Mouse (Mus musculus): ENCODE measurements around the gene Zfpm1. TPM values are rescaled to one million over a fixed set of nuclear protein-coding genes. Genes with fewer than 3 reads are reported as not detected.
"Not testable (repeated sequence)": the region's sequence is repeated elsewhere in the genome, so short reads cannot be mapped to it uniquely, and the experiment has no call there.

The Zfpm1 gene
- polyA plus RNA-seq, 1 experiment from 2014 or later: 2.4 TPM

DNA sequence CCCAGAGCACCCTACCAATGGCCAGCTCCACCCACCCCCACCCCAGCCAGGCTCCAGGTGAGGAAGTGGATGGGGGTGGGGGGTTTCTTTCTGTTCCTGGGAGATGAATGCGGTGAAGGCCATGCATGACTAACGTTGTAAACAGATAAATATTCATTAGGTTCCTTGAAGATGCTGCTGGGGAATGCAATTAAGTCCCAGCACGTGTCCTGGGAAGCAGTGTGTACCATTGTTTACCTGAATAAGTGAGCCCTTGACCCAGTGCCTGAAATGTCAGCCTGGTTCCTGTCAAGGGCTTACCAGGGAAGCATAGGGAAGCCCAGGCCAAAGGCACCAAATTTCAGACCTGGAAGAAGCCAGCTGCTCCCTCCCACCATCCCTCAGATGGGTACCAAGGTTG lies 38.6 kb downstream of the Zfpm1 start:
- H3K27ac ChIP-seq: no peak overlapping the region
- H3K4me3 ChIP-seq (replicated peaks): no peak overlapping the region
- peaks cover 68% of the 10 kb centered on the region for H3K4me1 ChIP-seq
- H3K36me3 ChIP-seq: 0 out of 2 replicates have a peak, but pooled peaks cover 7% of the 10 kb centered on the region
- WGBS: 38% methylated on average over 3 of the region's 3 CpGs
- no peaks in the 10 kb centered on the region for H3K27me3 ChIP-seq
- no peaks in the 10 kb centered on the region for H3K9me3 ChIP-seq (replicated peaks)
- no peak for ATAC-seq (replicated peaks; ENCODE audit: low FRiP score)
- H3K9ac ChIP-seq: no peak overlapping the region
- H3K4me2 ChIP-seq: no peak overlapping the region

DNA sequence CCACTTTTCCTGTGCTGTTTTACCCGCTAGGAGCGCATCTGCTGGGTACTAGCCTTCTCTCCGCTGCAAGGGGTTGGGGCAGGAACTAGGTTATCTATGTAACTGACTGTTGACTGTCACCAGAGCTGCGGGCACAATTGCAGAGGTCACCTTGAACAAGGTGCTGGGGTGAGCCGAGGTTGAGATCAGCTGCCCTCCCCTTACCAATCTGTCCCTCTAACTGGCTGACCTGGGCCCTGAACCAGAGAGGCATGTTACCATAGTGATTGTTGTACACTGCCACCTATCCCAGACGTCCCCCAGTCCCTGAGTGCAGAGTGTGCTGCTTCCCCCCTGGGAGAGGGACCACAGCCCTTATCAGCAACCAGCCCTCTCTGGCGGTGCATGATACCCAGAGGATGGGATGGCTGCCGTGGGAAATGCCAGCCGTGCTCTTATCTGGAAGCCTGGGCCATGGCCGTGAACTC lies 39.5 kb downstream of the Zfpm1 start:
- Histone ChIP-seq H3K4me2 (no peak overlapping the region), H3K9ac (no peak overlapping the region), H3K27me3 (no peaks in the 10 kb centered on the region), H3K4me1 (peaks cover 76% of the 10 kb centered on the region), H3K4me3 (replicated peaks) (no peak overlapping the region), H3K9me3 (replicated peaks) (no peaks in the 10 kb centered on the region), H3K36me3 (0 out of 2 replicates have a peak, but pooled peaks cover 7% of the 10 kb centered on the region), H3K27ac (no peak overlapping the region)
- WGBS: 67% methylated on average over 10 of the region's 10 CpGs
- peak; percentile 54 for ATAC-seq (replicated peaks; ENCODE audit: low FRiP score)

DNA sequence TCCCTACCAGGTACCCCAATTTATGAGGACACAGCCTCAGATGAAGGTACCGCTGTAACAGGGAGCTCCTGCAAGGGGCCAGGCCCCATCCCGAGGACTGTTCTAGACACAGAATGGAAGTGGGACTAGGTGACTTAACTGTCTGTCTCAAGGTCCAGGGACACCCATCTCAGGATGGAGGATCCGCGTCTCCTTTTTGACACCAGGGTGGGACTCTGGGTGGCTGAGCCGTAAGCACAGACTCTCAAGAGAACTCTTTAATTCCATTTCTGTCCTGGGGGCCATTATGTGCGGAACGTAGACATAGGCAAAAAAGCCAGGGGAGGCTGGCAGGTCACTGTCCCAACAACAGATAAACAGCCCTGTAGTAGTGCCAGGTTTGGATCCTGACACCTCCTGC lies 40.2 kb downstream of the Zfpm1 start:
- Histone ChIP-seq H3K4me2 (no peak overlapping the region), H3K4me3 (replicated peaks) (no peak overlapping the region), H3K9ac (no peak overlapping the region), H3K27ac (no peak overlapping the region), H3K9me3 (replicated peaks) (no peaks in the 10 kb centered on the region), H3K36me3 (0 out of 2 replicates have a peak, but pooled peaks cover 7% of the 10 kb centered on the region), H3K4me1 (peaks cover 75% of the 10 kb centered on the region), H3K27me3 (no peaks in the 10 kb centered on the region)
- ATAC-seq (replicated peaks; ENCODE audit: low FRiP score): no peak
- WGBS: 91% methylated on average over 7 of the region's 7 CpGs

DNA sequence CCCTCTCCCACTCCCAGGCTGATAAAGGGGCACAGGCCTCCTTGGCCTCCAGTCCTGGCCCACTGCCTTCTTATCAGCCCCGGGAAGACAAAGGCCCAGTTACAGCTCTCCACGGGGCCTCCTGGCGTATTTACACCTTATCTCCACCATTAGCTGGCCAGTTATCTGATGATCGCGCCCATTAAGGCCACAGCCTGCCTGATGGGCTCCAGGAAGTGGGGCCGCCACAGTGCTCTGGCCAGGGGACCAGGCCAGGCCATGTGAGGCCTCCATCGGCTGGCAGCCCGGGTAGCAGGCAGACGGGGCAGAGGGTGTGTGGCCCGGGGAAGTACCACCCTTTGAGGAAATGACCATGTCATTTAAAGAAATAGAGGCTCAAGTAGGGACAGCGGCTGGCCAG lies 40.9 kb downstream of the Zfpm1 start:
- Histone ChIP-seq H3K4me3 (replicated peaks) (no peak overlapping the region), H3K4me1 (peaks cover 72% of the 10 kb centered on the region), H3K27ac (no peak overlapping the region), H3K4me2 (no peak overlapping the region), H3K9ac (no peak overlapping the region), H3K9me3 (replicated peaks) (no peaks in the 10 kb centered on the region), H3K27me3 (no peaks in the 10 kb centered on the region), H3K36me3 (0 out of 2 replicates have a peak, but pooled peaks cover 7% of the 10 kb centered on the region)
- WGBS: 33% methylated on average over 11 of the region's 11 CpGs
- ATAC-seq (replicated peaks; ENCODE audit: low FRiP score): no peak

DNA sequence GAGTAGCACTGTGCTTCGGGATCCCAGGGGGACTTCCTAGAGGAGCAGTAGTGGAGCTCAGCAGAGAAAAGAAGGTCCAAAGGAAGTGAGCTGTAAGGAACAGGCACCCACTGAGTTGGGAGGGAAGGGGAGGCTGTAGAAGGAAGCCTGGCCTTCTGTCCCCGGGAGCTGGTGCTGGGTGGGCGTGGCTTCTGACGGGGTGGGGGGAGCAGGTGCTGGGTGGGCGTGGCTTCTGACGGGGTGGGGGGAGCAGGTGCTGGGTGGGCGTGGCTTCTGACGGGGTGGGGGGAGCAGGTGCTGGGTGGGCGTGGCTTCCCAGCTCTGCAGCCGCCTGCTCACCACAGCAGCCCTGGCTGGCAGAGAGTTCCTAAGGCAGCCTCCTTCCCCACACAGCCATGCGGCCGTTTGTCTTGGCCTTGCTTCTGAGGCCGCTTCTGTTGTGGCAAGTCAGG lies 42.0 kb downstream of the Zfpm1 start:
- H3K4me2 ChIP-seq; H3K36me3 ChIP-seq; H3K4me3 ChIP-seq (replicated peaks); H3K27me3 ChIP-seq; H3K9ac ChIP-seq; H3K9me3 ChIP-seq (replicated peaks): not testable (repeated sequence)
- H3K4me1 ChIP-seq: peaks cover 60% of the 10 kb centered on the region
- peak overlapping the region; percentile 45 for H3K27ac ChIP-seq
- 21% methylated on average over 13 of the region's 13 CpGs for WGBS
- ATAC-seq (replicated peaks; ENCODE audit: low FRiP score): peak; percentile 54

DNA sequence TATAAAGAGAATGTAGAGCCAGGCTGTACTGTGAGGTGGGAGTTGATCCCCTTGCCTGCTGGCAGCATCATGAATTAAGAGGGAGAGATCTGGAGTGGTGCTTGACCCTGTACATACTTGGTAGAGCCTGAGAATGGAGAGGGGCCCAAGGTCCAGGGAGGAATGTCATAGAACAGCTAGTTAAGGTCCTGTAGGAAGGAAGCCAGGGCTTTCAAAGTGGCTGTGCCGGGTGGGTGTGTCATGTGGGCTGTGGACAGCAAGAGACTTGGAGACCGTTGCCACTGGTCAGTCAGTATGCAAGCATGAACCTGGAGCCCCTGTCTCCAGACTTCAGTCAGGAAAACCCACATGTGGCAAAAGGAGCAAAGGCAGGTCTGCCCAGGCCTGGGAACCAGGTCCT lies 43.3 kb downstream of the Zfpm1 start:
- no peaks in the 10 kb centered on the region for H3K9me3 ChIP-seq (replicated peaks)
- H3K9ac ChIP-seq: no peak overlapping the region
- no peaks in the 10 kb centered on the region for H3K27me3 ChIP-seq
- no peak overlapping the region for H3K4me2 ChIP-seq
- peaks cover 7% of the 10 kb centered on the region; the same call in 1 of the 2 replicates for H3K36me3 ChIP-seq
- ATAC-seq (replicated peaks; ENCODE audit: low FRiP score): no peak
- WGBS: 63% methylated on average over 2 of the region's 2 CpGs
- H3K4me1 ChIP-seq: peaks cover 62% of the 10 kb centered on the region
- H3K27ac ChIP-seq: no peak overlapping the region
- no peak overlapping the region for H3K4me3 ChIP-seq (replicated peaks)

DNA sequence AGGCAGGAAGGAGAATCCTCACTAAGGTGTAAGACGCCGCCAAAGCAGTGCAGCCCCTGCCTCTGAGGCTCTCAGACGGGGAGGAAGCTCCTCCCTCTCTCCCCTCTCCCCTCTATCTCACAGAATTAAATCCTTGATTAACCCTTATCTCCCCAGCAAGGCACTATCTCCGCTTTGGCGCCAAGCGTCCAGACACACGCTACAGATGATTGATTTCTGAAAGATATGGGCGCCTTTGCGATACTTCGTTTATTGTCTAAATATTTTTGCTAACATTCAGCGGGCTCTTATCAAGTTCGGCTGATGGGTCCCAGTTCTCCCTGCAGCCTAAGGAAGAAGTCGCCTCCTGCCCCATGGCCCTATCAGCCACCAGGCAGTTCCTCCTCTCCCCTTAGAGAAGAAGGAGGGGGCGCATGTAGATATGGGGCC lies 44.2 kb downstream of the Zfpm1 start:
- peak overlapping the region; percentile 27 for H3K4me2 ChIP-seq
- H3K4me1 ChIP-seq: peaks cover 71% of the 10 kb centered on the region
- H3K27me3 ChIP-seq: no peaks in the 10 kb centered on the region

DNA sequence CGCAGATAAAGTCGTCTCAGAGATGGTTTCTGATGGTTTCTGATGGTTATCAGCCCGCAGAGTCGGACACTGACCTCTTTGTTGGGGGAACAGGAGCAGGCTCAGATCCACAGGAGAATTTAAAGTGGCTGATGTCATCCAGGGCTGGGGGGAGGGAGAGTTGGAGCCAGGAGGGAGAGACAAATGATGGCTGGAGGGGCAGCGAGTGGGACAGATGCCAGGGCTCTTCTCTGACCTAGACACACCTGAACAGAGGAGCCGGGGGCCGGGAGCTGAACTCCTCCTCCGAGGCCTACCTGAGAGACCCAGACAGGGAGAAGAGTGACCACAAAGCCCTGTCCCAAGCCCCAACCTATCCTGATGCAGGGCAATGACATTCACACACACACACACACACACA lies 47.1 kb downstream of the Zfpm1 start:
- no peak for ATAC-seq (replicated peaks; ENCODE audit: low FRiP score)
- 78% methylated on average over 8 of the region's 8 CpGs for WGBS
- H3K9me3 ChIP-seq (replicated peaks): no peaks in the 10 kb centered on the region
- H3K36me3 ChIP-seq: peaks cover 18% of the 10 kb centered on the region
- no peak overlapping the region for H3K4me3 ChIP-seq (replicated peaks)
- peaks cover 58% of the 10 kb centered on the region for H3K4me1 ChIP-seq
- no peak overlapping the region for H3K27ac ChIP-seq
- no peak overlapping the region for H3K4me2 ChIP-seq
- H3K27me3 ChIP-seq: peaks cover 1% of the 10 kb centered on the region; the same call in 1 of the 2 replicates
- H3K9ac ChIP-seq: no peak overlapping the region

More for the DNA sequence above, 44.2 kb downstream of the Zfpm1 start:
- 48% methylated on average over 14 of the region's 14 CpGs for WGBS
- H3K4me3 ChIP-seq (replicated peaks): no peak overlapping the region
- no peaks in the 10 kb centered on the region for H3K9me3 ChIP-seq (replicated peaks)
- H3K27ac ChIP-seq: peak overlapping the region; percentile 32; the same call in 1 of the 2 replicates
- peaks cover 7% of the 10 kb centered on the region; the same call in 1 of the 2 replicates for H3K36me3 ChIP-seq
- no peak for ATAC-seq (replicated peaks; ENCODE audit: low FRiP score)
- peak overlapping the region; percentile 2; the same call in 1 of the 2 replicates for H3K9ac ChIP-seq

DNA sequence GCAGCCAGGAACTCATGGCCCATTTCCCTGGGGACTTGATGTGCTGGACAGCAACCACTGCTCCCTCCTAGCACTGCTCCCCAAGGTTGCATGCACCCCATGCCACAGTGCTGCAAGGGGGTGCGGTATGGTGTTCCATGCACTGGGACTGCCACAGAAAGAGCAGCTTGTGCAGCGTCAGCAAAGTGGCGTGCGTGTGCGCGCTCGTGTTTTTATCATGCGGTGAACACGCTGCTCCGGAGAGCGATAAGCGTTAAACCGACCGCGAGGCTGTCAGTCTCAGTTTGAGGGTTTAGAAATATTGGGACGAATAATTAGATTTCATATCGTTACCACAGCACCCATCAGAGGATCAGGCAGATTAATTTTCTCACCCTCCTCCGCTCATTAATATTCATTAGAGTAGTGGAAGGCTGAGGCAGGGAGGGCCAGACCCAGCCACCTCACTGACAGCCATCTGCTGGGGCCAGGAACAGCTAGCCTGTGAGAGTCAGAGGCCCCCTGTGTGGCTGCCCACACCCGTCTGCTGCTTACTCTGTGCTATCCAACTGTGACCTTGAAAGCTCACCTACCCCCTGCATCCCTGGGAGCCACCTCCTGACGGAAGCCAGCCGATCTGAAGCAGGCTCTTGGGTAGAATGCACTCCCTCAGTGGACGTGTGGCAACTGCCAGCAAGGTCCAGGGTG lies 47.8 kb downstream of the Zfpm1 start:
- WGBS: 81% methylated on average over 22 of the region's 22 CpGs

DNA sequence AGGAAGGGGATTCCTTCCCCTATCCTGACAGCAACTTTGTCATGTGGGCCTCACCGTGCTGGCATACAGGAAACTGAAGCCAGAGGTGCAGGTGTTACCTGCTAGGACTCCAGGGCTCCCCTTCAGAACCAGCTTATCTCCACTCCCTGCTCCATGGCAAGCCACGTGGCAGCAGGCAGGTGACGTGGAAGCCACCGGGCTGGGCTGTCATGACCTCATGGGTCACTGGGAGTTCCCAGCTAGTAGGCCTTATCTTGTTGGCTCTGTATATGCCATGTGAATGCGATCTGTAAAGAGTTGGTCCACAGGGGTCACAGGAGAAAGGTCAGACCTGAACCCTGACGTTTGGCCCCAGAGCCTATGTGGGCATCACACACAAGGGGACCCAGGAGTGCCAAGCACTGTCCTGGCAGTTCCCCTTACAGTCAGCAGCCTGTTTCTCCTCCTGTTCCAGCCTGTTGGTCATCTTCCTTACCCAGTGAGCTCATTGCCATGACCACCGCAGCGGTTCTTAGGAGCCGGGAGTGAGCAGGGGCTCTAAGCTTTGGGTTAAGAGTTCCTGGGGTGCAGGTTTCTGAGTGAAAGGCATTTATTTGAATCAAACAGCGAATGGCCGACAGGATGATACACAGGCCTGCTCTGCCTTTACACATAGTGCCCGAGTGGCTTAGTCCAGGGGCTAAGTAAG lies 48.6 kb downstream of the Zfpm1 start:
- H3K27ac ChIP-seq: peak overlapping the region; percentile 72
- H3K9me3 ChIP-seq (replicated peaks): no peaks in the 10 kb centered on the region
- H3K4me3 ChIP-seq (replicated peaks): no peak overlapping the region
- ATAC-seq (replicated peaks; ENCODE audit: low FRiP score): no peak
- H3K27me3 ChIP-seq: peaks cover 16% of the 10 kb centered on the region
- H3K4me1 ChIP-seq: peaks cover 48% of the 10 kb centered on the region
- H3K9ac ChIP-seq: no peak overlapping the region
- WGBS: 73% methylated on average over 12 of the region's 12 CpGs
- H3K36me3 ChIP-seq: peaks cover 26% of the 10 kb centered on the region
- no peak overlapping the region for H3K4me2 ChIP-seq

More for the DNA sequence above, 47.8 kb downstream of the Zfpm1 start:
- Histone ChIP-seq H3K27me3 (peaks cover 7% of the 10 kb centered on the region), H3K36me3 (peaks cover 21% of the 10 kb centered on the region), H3K4me2 (no peak overlapping the region), H3K9me3 (replicated peaks) (no peaks in the 10 kb centered on the region), H3K4me1 (peaks cover 51% of the 10 kb centered on the region), H3K4me3 (replicated peaks) (no peak overlapping the region), H3K9ac (no peak overlapping the region), H3K27ac (peak overlapping the region; percentile 72; the same call in 1 of the 2 replicates)
- ATAC-seq (replicated peaks; ENCODE audit: low FRiP score): no peak

DNA sequence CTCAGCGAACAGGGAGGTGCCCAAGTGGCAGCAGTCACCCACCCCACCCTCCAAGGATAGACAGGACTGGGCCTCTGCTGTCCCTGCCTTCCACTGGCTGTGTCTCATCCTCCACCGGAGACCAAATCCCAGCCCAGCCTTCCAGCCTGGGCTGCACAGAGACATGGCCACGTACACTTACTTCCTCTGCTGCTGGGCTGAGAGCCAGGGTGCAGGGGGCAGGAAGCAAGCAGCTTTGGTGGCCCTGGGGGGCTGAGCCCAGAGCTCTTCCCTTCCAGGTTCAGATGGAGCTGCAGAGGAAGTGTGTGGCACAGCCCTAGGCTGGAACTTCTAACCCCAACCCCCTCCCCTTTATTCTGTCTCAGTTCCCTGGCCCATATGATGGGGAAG lies 49.2 kb downstream of the Zfpm1 start:
- Histone ChIP-seq H3K4me2 (no peak overlapping the region), H3K27me3 (peaks cover 22% of the 10 kb centered on the region), H3K27ac (peak overlapping the region; percentile 72), H3K4me3 (replicated peaks) (no peak overlapping the region), H3K36me3 (peaks cover 29% of the 10 kb centered on the region), H3K4me1 (peaks cover 48% of the 10 kb centered on the region), H3K9ac (no peak overlapping the region), H3K9me3 (replicated peaks) (no peaks in the 10 kb centered on the region)
- ATAC-seq (replicated peaks; ENCODE audit: low FRiP score): no peak; the same call in 1 of the 2 replicates
- 67% methylated on average over 3 of the region's 3 CpGs for WGBS
